Mouse (Mus musculus) limb, embryonic 11.5 days (tissue): ENCODE data around the gene Rbl1. TPM values are rescaled to one million over a fixed set of nuclear protein-coding genes. Genes with fewer than 3 reads are reported as not detected.
"Not testable (repeated sequence)": the region's sequence is repeated elsewhere in the genome, so short reads cannot be mapped to it uniquely, and the experiment has no call there.

Source experiments
- ATAC-seq: fragments of 200-750 bp; cut with Nextera tagmentation; 2 replicates; pipeline ENCODE4 v1.8.0; 2017; ENCODE audit warnings: low read depth; ENCODE audit not compliant: insufficient number of reproducible peaks, low FRiP score, low TSS enrichment
- DNase-seq: peaks from one replicate; pipeline ENCODE4 v3.0.0-alpha.2; 2015; ENCODE audit warnings: low spot score
- H3K27ac ChIP-seq: fragments of 300-500 bp; sonication (generic); replicated peaks from 2 replicates; pipeline ENCODE4 v1.5.1; 2014; ENCODE audit warnings: low read depth, mild to moderate bottlenecking, low read length
- H3K27me3 ChIP-seq: fragments of 300-500 bp; sonication (generic); 2 replicates; pipeline ENCODE4 v1.6.1; 2014; ENCODE audit warnings: mild to moderate bottlenecking, low read length, mixed read lengths; ENCODE audit not compliant: control insufficient read depth, insufficient read depth
- H3K36me3 ChIP-seq: fragments of 300-500 bp; sonication (generic); 2 replicates; pipeline ENCODE4 v1.6.1; 2014; ENCODE audit warnings: mild to moderate bottlenecking, low read length, moderate library complexity, mixed read lengths; ENCODE audit not compliant: control insufficient read depth, insufficient read depth
- H3K4me1 ChIP-seq: fragments of 300-500 bp; sonication (generic); 2 replicates; pipeline ENCODE4 v1.6.1; 2014; ENCODE audit warnings: low read length, mixed read lengths; ENCODE audit not compliant: control insufficient read depth, insufficient read depth
- H3K4me2 ChIP-seq: fragments of 300-500 bp; sonication (generic); 2 replicates; pipeline ENCODE4 v1.6.1; 2014; ENCODE audit warnings: low read depth, mild to moderate bottlenecking, moderate library complexity; ENCODE audit not compliant: severe bottlenecking
- H3K4me3 ChIP-seq: fragments of 300-500 bp; sonication (generic); 2 replicates; pipeline ENCODE4 v1.5.1; 2014; ENCODE audit warnings: low read depth, low read length
- H3K9ac ChIP-seq: fragments of 300-500 bp; sonication (generic); 2 replicates; pipeline ENCODE4 v1.6.1; 2014; ENCODE audit warnings: mild to moderate bottlenecking, low read length
- H3K9me3 ChIP-seq: fragments of 300-500 bp; sonication (generic); 2 replicates; pipeline ENCODE4 v1.6.1; 2016; ENCODE audit warnings: low read length; ENCODE audit not compliant: control insufficient read depth
- WGBS: fragments of 180-500 bp; shearing (Covaris S2); extraction: QIAGEN DNeasy Blood & Tissue Kit; methylation state at CpG from one replicate; pipeline ENCODE4 v1.1.7; 2014; 5-methylcytosine and 5-hydroxymethylcytosine counted together
- polyA plus RNA-seq: library from polyadenylated mRNA; unstranded; fragments of >200 nt; fragmentation: Nextera tagmentation; extraction: Ambion mirVana; gene quantifications from 2 replicates; pipeline ENCODE4 v1.2.1, GENCODE M21; 2014

Gene Rbl1
- polyA plus RNA-seq, 1 experiment from 2014 or later: 30.8 TPM

DNA sequence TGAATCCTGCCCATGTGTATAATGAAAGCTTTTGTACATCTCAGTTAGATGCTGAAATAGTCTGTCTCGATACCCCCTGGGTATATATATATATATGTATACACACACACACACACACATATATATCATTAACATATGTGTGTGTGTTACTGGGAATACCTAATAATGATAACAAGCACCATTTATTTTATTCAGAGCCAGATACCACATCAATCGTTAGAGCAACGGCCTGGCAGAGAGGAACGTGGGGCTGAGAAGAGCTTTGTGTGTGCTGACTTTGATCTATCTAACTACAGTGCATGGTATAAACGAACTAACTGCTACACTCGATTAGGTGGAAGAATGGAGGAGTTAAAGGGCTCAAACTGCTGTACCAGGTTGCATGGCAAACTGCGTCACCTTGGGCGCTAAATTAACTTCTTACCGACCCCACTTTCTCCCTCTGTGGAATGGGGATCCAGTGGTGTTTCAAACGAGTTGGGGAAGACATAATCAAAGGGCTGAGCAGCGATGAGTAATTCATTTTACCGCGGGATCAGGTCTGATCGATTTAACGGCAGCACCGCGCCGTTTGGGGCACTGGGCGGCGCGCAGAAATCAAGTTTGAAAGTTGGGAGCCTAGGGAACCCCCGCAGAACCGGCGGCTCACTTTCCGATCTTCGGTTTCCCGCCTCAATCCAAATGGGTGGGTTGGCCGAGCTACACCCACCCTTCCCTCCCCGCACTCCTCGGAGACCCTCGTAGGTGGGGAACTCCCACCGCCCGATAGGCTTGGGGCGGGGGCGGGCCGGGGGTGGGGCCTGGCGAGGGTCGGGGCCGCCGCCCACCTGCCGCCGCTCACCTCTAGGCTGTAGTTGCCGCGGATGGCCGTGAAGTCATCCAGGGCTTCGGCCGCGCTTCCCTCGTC is 622 bp downstream of the Rbl1 start:
- no peak for DNase-seq
- 2% methylated on average over 48 of the region's 49 CpGs for WGBS

DNA sequence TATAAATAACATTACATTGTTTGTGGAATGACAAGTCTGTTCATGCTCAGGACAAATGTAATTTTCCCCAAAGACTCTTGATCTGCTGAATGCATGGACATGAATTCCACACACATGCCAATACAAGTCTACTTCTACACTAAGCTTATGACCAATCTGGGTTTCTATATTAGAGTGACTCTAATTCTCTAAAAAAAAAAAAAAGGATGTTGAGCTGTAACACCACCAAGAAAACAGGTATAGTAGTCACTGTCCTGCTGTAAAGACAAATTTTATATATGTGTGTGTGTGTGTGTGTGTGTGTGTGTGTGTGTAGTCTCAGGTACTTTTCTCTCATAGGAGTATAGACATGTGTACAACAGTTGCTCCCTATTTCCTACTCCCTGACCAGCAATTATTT is 1.3 kb downstream of the Rbl1 start:
- Histone ChIP-seq H3K27me3 (no peaks in the 10 kb centered on the region), H3K4me1 (no peaks in the 10 kb centered on the region), H3K27ac (no peak overlapping the region), H3K9me3 (no peaks in the 10 kb centered on the region), H3K9ac (no peak overlapping the region), H3K4me3 (peak overlapping the region; percentile 70; the same call in 1 of the 2 replicates), H3K36me3 (peaks cover 10% of the 10 kb centered on the region), H3K4me2 (peak overlapping the region; percentile 83; the same call in 1 of the 2 replicates)
- ATAC-seq (no peak), DNase-seq (no peak)

More for the DNA sequence above, 622 bp downstream of the Rbl1 start:
- Histone ChIP-seq H3K9me3 (no peaks in the 10 kb centered on the region), H3K9ac (peak overlapping the region; percentile 95), H3K27me3 (no peaks in the 10 kb centered on the region), H3K27ac (peak overlapping the region; percentile 99), H3K4me3 (peak overlapping the region; percentile 70), H3K4me1 (no peaks in the 10 kb centered on the region), H3K36me3 (peaks cover 7% of the 10 kb centered on the region), H3K4me2 (peak overlapping the region; percentile 83)
- peak; percentile 92 for ATAC-seq

DNA sequence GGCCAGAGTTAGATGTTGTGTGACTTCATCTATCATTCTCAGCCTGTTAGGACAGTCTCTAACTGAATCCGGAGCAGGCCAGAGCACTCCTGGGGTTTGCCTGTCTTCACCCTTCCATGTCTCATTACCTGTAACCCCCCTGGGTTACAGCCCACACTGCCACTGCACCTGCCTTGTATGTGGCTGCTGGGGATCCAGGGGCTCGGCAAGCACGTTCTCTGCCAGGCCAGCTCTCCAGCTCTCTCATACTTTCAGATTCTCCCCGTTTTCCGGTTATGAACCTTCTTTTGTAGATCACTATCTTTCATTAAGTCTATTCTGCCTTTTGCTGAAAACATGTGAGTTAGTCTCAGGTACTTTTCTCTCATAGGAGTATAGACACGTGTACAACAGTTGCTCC is 2.0 kb downstream of the Rbl1 start:
- no peak overlapping the region for H3K4me2 ChIP-seq
- H3K4me3 ChIP-seq: no peak overlapping the region
- H3K27ac ChIP-seq: no peak overlapping the region

DNA sequence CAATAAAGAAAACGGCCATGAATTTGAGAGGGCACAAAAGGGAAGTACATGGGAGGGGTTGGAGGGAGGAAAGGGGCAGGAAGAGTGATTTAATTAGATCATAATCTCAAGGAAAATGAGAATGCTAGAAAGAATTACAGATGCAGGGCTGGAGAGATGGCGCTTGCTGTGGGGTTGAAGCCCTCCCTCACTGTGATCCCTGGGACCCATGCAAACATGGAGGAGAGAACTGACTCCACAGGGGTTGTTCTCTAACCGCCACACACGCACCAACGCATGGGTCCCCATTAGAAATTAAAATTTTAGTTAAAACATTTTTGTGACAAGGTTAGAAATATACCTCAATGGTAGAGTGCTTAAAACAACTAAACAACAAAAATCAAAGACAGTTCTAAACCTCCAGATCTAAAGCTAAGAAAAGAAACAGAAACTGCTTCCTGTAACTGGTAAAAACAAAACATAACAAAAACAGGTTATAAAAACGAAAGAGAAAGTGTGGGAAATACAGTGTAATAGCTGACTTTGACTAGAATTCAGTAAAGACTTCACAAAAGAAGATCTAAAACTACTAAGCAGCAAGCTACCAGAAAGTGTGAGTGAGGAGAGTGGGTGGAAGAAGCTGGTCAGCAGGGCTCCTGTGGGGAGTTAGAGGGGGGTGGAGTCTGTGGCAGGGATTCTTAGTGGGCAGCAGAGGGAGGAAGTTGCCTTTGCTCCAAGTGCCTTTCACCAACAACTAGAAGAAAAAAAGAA is 3.1 kb downstream of the Rbl1 start:
- Histone ChIP-seq H3K9me3 (no peaks in the 10 kb centered on the region), H3K4me1 (no peaks in the 10 kb centered on the region), H3K4me3 (no peak overlapping the region), H3K36me3 (peaks cover 10% of the 10 kb centered on the region), H3K27ac (no peak overlapping the region), H3K4me2 (no peak overlapping the region), H3K9ac (no peak overlapping the region), H3K27me3 (no peaks in the 10 kb centered on the region)
- no peak for DNase-seq
- WGBS: 87% methylated on average over 6 of the region's 6 CpGs
- no peak for ATAC-seq

More for the DNA sequence above, 2.0 kb downstream of the Rbl1 start:
- Histone ChIP-seq H3K9ac (no peak overlapping the region), H3K36me3 (peaks cover 10% of the 10 kb centered on the region), H3K9me3 (no peaks in the 10 kb centered on the region), H3K27me3 (no peaks in the 10 kb centered on the region), H3K4me1 (no peaks in the 10 kb centered on the region)
- ATAC-seq: no peak
- DNase-seq: no peak
- WGBS: 88% methylated on average over 6 of the region's 6 CpGs

DNA sequence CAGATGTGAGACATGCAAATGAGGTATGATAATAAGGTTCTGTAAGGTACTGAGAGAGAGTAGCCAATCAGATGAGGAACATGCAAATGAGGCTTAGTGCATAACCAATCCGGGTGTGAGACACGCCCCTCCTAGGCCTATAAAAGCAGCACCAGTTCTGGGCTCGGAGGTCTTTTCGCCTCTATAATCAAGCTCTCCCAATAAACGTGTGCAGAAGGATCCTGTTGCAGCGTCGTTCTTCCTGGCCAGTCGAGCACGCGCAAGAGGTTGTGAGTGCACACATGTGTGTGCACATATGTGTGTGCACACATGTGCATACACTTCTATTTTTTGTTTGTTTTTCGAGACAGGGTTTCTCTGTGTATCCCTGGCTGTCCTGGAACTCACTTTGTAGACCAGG is 5.9 kb downstream of the Rbl1 start:
- H3K36me3 ChIP-seq: peaks cover 17% of the 10 kb centered on the region
- not testable (repeated sequence) for H3K9me3 ChIP-seq, H3K27me3 ChIP-seq, H3K4me1 ChIP-seq, H3K4me3 ChIP-seq, DNase-seq, ATAC-seq, H3K4me2 ChIP-seq, H3K9ac ChIP-seq, H3K27ac ChIP-seq
- 95% methylated on average over 11 of the region's 11 CpGs for WGBS

DNA sequence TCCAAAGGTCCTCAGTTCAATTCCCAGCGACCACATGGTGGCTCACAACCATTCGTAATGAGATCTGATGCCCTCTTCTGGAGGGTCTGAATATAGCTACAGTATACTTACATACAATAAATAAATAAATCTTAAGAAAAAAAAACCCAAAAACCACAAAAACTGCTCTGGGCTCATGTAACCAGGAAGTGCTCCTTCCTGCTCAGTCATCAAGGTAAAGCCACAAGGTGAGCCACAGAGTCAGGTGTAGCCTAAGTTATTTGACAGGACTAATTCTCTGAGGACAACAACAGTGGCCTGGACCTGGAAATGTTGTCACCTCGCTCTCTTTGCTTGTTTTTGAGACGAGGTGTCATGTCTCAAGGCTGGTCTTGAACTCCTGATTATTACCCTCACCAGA is 13.7 kb downstream of the Rbl1 start:
- no peaks in the 10 kb centered on the region for H3K4me1 ChIP-seq
- H3K4me3 ChIP-seq: no peak overlapping the region
- 92% methylated on average over 4 of the region's 4 CpGs for WGBS
- H3K27ac ChIP-seq: no peak overlapping the region
- DNase-seq: no peak
- H3K27me3 ChIP-seq: no peaks in the 10 kb centered on the region
- H3K9ac ChIP-seq: no peak overlapping the region
- H3K4me2 ChIP-seq: no peak overlapping the region
- ATAC-seq: no peak
- no peaks in the 10 kb centered on the region for H3K9me3 ChIP-seq
- peaks cover 15% of the 10 kb centered on the region for H3K36me3 ChIP-seq

DNA sequence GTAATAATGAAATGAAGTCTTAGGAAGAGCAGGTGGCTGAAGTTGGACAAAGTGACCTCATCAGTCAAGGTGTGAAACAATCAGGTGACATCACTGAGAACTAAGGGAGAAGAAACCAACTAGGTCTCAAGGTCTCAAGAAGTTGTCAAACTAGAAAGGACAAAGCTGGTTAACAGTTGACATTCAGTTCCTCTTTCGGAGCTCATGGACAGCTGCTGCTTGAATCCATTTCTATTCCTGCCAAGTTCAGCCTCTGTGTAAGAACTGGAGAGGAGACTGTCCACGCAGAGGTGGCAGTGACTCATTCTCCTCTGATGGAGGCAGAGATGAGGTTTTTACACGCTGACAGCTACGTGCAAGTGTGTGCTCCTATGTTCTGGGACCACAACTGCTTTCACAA is 17.1 kb downstream of the Rbl1 start:
- DNase-seq (no peak), ATAC-seq (no peak)
- Histone ChIP-seq H3K36me3 (peaks cover 12% of the 10 kb centered on the region), H3K9ac (no peak overlapping the region), H3K9me3 (no peaks in the 10 kb centered on the region), H3K4me3 (no peak overlapping the region), H3K27me3 (no peaks in the 10 kb centered on the region), H3K4me2 (no peak overlapping the region), H3K27ac (no peak overlapping the region), H3K4me1 (no peaks in the 10 kb centered on the region)
- WGBS: 94% methylated on average over 4 of the region's 4 CpGs

DNA sequence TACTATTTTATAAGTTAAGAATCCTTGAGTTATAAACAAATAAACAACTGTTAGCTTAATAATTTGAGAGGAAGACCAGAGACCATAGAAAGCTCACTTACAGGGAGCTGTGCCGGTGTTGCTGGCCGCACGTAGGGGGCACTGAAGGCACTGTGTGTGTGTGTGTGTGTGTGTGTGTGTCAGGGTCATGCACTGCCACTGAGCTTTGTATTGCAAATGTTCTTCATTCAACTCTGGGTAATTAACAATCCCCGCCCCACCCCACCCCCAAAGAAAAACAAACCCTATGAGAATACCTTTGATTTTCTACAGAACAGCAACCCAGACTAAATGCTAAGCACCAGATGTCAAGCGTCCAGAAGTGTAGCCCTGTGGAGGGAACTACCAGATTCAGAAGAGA is 17.8 kb downstream of the Rbl1 start:
- Histone ChIP-seq H3K4me1 (no peaks in the 10 kb centered on the region), H3K4me2 (no peak overlapping the region), H3K36me3 (peaks cover 14% of the 10 kb centered on the region), H3K27ac (no peak overlapping the region), H3K4me3 (no peak overlapping the region), H3K9ac (no peak overlapping the region), H3K9me3 (no peaks in the 10 kb centered on the region), H3K27me3 (no peaks in the 10 kb centered on the region)
- 43% methylated on average over 5 of the region's 5 CpGs for WGBS
- ATAC-seq (no peak), DNase-seq (no peak)
